Mouse (Mus musculus) heart, postnatal 25 days (tissue): ENCODE data around the gene Rbpms2. TPM values are rescaled to one million over a fixed set of nuclear protein-coding genes. Genes with fewer than 3 reads are reported as not detected.

ENCODE experiments used
- DNase-seq: peaks from one replicate; pipeline ENCODE4 v3.0.0; 2022; ENCODE audit warnings: low spot score
- intact Hi-C: fragments of 180-260 bp; cut with DNase I; formaldehyde crosslinking; loops from one replicate; pipeline ENCODE4 v1.15.1; 2025
- total RNA-seq, 2 experiments: library from RNA; stranded (reverse); gene quantifications; 2 replicates each; pipeline ENCODE4 v1.2.3; 2021

The Rbpms2 gene
- 10 to 100 TPM; 37.1 to 39.3 TPM for total RNA-seq

DNA sequence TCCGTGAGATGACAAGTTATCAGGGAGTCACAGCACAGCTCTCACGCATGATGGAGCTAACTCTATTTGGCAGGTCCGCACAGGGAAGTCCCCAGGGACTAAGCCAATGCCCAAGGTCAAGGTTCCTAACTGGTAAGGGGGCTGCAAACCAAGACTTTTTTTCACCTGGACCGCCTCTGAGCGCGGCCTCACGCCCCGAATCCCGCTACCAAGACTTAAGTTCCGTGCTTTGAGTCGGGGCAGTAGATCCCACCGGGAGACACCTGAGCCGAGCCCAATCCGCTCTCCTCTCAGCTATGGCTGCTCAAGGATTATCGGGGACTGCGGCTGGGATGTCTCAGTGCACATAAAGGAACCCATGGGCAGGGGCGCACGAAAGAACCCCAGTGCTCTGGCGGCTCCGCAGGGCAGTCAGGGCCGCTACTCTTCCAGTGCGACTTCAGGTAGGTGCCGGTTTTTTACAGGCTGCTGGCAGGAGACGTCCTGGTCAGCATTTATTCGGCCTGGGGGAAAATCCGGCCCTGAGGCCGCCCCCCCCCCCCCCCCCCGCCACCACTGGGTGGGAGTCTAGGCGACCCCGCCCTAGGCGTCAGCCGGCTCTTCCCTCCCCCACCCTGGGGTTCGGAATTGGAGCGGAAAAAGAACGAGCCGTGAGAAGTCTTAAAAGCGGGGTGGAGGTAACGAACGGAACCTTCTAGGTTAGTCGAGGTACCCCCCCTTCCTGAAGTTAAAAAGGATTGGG, at the start of gene Rbpms2:
Rbpms2 (plus strand) TSS at position 624 of the 742 bp plus-strand sequence.
- intact Hi-C loops, result loop anchor here (5.0 kb wide), 1 partner anchor 33 kb away; no protein-coding TSS in a partner anchor

GRCm38 (mm10) chr9:65579781-65580371, 49.6 kb upstream of the Rbpms2 start, which contains the start of gene Plekho2:
Plekho2 (minus strand) TSS chr9:65580040.
- intact Hi-C loops, result loop anchor here (5.0 to 10.0 kb wide), 2 partner anchors 118 to 145 kb away; partner anchors contain the start of genes Mtfmt and Spg21
- peak; percentile 90 for DNase-seq

More for the DNA sequence above, at the start of gene Rbpms2:
- DNase-seq, result no peak

DNA sequence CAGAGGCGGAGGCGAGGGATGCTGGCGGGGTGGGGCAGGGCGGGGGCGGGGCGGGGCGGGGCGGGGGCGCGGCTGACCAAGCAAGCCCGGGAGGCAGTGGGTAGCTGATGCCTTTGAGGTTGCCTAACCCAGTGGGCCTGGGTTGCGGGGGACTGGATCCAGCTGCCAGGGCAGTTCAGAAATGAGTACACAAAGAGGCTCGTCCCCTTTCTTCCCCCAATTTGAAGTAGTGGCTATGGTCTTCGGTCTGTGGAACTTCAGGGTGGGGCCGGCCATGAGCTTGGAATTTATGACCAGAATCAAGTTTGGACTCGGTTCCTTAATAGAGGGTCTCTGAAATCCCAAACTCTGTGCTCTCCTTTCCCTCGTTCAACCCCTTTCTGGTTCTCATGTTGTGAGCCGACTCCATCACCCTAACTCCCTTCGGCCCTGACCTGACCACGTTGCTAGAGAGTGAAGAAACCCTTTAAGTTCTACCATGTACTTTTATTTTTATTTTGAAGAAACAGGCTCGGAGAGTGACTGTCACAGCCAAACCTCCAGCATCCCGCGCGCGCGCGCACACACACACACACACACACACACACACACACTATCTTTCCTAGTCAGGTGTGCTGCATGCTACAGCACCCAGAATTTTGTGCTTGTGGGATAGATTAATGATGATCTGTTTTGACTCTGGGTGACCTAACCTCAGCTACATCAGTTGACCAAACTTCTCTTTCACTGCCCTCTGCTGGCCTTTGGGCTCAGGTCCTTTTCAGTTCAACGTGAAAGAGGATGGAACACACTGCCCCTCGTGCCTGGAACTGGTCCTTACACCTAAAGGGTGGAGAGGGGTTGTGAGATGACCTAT, 48.8 kb upstream of the Rbpms2 start:
- DNase-seq, result peak; percentile 77
- intact Hi-C loops, result loop anchor here (1.0 to 10.0 kb wide), 2 partner anchors 56 to 146 kb away; partner anchors contain the start of gene Mtfmt

- no peak for DNase-seq
- intact Hi-C loops, result loop anchor here (10.0 kb wide), 1 partner anchor 148 kb away; the partner anchor contains the start of gene Mtfmt
Observed at GRCm38 (mm10) chr9:65583045-65583444, 46.4 kb upstream of the Rbpms2 start.

DNA sequence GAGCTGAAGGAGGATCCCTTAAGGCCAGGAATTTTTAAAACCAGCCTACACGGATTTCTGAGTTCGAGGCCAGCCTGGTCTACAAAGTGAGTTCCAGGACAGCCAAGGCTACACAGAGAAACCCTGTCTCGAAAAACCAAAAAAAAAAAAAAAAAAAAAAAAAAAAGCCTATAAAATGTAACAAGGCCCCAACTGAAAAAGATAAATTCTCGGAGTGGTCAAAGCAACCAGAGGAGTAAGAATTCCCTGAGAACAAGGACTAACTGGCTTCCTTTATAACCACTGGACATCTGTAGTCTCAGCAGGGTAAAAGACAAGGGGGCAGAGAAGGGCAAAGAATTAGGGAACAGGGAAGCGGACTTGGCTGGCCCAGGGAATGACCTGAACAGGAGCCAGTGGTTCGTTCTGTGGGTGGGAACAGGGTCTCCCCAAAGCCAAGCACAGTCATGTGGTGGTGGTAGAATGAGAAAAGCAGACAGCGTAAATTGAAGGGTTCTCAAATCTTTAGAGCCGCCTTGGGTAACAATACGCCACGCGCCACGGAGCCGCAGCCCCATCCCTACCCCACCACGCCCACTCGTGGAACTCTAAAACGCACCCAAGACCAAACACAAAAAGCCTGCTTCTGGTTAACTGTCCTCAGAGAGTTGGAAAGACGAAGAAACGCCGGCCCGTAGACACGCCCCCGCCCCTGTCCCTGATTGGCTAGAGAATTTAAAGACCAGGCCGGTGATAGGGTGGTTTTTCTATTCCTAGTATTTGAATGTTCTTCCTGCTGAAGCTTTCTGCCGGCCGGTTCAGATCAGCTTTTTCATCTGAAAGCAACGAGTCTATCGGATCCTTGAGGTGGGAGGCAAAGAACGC, 42.8 kb upstream of the Rbpms2 start, which contains the start of gene Pif1:
Pif1 (plus strand) TSS at position 755 of the 864 bp plus-strand sequence.
- intact Hi-C loops, result loop anchor here (10.0 kb wide), 1 partner anchor 152 kb away; the partner anchor contains the start of gene Mtfmt
- peak; percentile 77 for DNase-seq

- no peak for DNase-seq
- intact Hi-C loops, result loop anchor here (10.0 kb wide), 1 partner anchor 152 kb away; the partner anchor contains the start of gene Mtfmt
Observed at GRCm38 (mm10) chr9:65587270-65587572, 42.2 kb upstream of the Rbpms2 start.

DNA sequence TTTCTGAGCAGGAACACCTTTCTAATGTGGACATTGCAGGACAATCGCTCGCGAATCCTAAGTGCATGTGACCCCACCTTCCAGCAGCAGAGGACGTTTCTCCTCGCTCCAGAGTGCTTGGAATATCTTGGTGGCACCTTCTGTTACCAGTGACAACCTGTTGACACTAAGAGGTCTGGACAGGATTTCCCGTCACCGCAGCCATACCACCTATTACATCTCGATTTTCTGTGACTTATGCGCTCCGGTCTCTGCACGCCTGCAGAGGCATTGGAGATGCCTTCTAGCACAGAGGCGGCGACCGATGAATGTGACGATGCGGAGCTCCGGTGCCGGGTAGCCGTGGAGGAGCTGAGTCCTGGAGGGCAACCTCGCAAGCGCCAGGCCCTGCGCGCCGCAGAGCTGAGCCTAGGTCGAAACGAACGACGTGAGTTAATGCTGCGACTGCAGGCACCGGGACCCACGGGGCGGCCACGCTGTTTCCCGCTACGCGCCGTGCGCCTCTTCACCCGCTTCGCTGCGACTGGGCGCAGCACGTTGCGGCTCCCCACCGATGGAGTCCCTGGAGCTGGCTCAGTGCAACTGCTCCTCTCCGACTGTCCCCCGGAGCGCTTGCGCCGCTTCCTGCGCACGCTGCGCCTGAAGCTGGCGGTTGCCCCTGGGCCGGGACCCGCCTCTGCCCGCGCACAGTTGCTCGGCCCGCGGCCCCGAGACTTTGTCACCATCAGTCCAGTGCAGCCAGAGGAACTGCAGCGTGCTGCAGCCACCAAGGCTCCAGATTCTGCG, 41.7 kb upstream of the Rbpms2 start:
- DNase-seq, result no peak
- intact Hi-C loops, result loop anchor here (10.0 kb wide), 1 partner anchor 153 kb away; the partner anchor contains the start of gene Mtfmt

- no peak for DNase-seq
- intact Hi-C loops, result loop anchor here (10.0 kb wide), 1 partner anchor 154 kb away; the partner anchor contains the start of gene Mtfmt
Observed at GRCm38 (mm10) chr9:65589091-65589490, 40.4 kb upstream of the Rbpms2 start.

- DNase-seq, result no peak
- intact Hi-C loops, result no loop called here
Observed at GRCm38 (mm10) chr9:65592721-65593120, 36.7 kb upstream of the Rbpms2 start.

DNA sequence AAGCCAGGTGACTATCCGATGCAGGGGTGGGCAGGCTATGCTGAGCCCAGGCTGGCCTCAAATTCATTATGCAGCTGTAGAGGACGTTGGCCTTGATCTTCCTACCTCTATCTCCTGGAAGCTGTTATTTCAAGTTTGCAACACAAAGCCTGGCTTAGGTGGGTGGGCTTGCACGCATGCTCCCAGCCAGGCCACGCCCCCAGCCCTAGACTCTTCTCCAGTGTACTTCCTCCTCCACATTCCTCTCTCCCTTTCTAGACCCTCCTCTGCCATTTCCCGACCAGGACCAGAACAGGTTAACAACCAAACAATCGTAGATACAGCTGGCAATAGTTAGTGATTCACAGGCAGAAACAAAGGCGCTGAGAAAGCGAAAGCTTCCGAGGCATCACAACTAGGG, 35.9 kb upstream of the Rbpms2 start:
- DNase-seq, result no peak
- intact Hi-C loops, result no loop called here

GRCm38 (mm10) chr9:65598765-65599249, 30.6 kb upstream of the Rbpms2 start:
- intact Hi-C loops, result no loop called here
- DNase-seq, result no peak

DNA sequence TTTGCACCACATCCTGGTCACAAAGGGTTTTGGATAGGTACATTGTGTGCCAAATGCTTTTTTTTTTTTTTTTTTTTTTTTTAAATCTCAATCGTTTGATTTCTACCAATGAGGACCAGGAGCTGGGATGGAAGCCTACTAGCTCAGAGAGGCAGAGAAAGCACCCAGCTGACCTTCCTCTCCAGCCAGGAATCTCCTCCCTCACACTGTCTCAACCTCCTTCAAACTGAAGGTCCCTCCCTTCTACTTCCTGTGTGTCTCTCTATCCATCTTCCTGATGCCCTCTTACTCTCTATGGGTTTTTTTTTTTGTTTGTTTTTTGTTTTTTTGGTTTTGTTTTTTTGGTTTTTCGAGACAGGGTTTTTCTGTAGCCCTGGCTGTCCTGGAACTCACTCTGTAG, 28.5 kb upstream of the Rbpms2 start:
- DNase-seq, result no peak
- intact Hi-C loops, result loop anchor here (10.0 kb wide), 1 partner anchor 484 kb away; no protein-coding TSS in a partner anchor

- intact Hi-C loops, result loop anchor here (2.0 to 10.0 kb wide), 2 partner anchors 245 to 481 kb away; no protein-coding TSS in a partner anchor
- DNase-seq, result no peak
Observed at GRCm38 (mm10) chr9:65603401-65604102, 25.9 kb upstream of the Rbpms2 start.

GRCm38 (mm10) chr9:65605471-65606136, 23.8 kb upstream of the Rbpms2 start:
- intact Hi-C loops, result loop anchor here (1.0 to 10.0 kb wide), 3 partner anchors 59 to 479 kb away; no protein-coding TSS in a partner anchor
- DNase-seq, result peak; percentile 35

GRCm38 (mm10) chr9:65606321-65607109, 22.9 kb upstream of the Rbpms2 start:
- intact Hi-C loops, result loop anchor here (10.0 kb wide), 1 partner anchor 478 kb away; no protein-coding TSS in a partner anchor
- DNase-seq, result no peak

DNA sequence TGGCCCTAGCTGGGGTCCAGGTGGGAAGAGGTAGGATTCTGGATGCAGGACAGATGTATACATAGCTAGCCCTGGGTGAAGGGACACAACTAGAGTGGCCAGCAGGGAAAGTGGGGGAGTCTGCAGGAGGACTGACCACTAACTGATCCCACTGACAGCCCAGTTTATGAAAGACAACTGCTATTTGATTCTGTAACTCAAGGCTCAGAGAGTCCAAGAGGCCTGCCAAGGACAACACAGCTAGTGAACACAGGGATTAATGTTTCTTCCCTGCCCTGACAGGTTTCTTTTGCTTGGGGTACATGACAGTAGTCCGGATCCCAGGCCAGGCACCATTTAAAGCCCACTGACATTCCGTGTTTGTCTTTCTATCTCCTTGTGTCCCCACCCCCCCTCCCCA, 22.3 kb upstream of the Rbpms2 start:
- DNase-seq, result no peak
- intact Hi-C loops, result loop anchor here (10.0 kb wide), 1 partner anchor 478 kb away; no protein-coding TSS in a partner anchor
